ENCODE assay signal across 26 mouse cellular contexts in genomic region chr17:35728821-35729220, GRCm38 (mm10).
"Had no signal": no experiment of that assay in that cellular context is flagged by ENCODE, and none has a peak within 500 bp of the region (broad histone marks: within the 10 kb centered on the region; RNA-seq: fewer than 3 reads in every experiment).

No protein-coding gene starts in this region.

- H3K27me3 ChIP-seq: intestine, embryonic 15.5 days had no signal

- H3K9me3 ChIP-seq: heart, embryonic 10.5 days; heart, embryonic 12.5 days; hindbrain, embryonic 10.5 days; hindbrain, embryonic 12.5 days; intestine, embryonic 15.5 days; kidney, embryonic 15.5 days; limb, embryonic 10.5 days; limb, embryonic 12.5 days; liver, embryonic 13.5 days; liver, embryonic 15.5 days had no signal

- H3K27ac ChIP-seq: heart, embryonic 10.5 days; hindbrain, embryonic 10.5 days; hindbrain, embryonic 12.5 days; hindbrain, embryonic 14.5 days; intestine, embryonic 15.5 days; kidney, embryonic 15.5 days; layer of hippocampus, adult 2 months; left cerebral cortex, adult 2 months; limb, embryonic 10.5 days; limb, embryonic 12.5 days; liver, embryonic 13.5 days; liver, embryonic 15.5 days had no signal

- H3K9ac ChIP-seq: heart, embryonic 12.5 days; hindbrain, embryonic 12.5 days; hindbrain, embryonic 14.5 days; intestine, embryonic 15.5 days; kidney, embryonic 15.5 days; limb, embryonic 12.5 days; liver, embryonic 13.5 days; liver, embryonic 15.5 days; liver, postnatal 0 days had no signal

- H3K4me2 ChIP-seq: heart, embryonic 12.5 days; hindbrain, embryonic 12.5 days; hindbrain, embryonic 14.5 days; intestine, embryonic 15.5 days; kidney, embryonic 15.5 days; limb, embryonic 12.5 days; liver, embryonic 11.5 days; liver, embryonic 13.5 days; liver, embryonic 15.5 days had no signal

- H3K4me1 ChIP-seq: hindbrain, embryonic 12.5 days; limb, embryonic 12.5 days had no signal

- H3K36me3 ChIP-seq: heart, embryonic 10.5 days; heart, embryonic 12.5 days; hindbrain, embryonic 10.5 days; hindbrain, embryonic 12.5 days; intestine, embryonic 15.5 days; kidney, embryonic 15.5 days; limb, embryonic 10.5 days; limb, embryonic 12.5 days; liver, embryonic 13.5 days; liver, embryonic 15.5 days had no signal

- ATAC-seq: hindbrain, embryonic 16.5 days; inflammation-experienced regulatory T-cells, adult 6 months; intestine, embryonic 15.5 days; intestine, postnatal 0 days; liver, postnatal 0 days had no signal

- DNase-seq: gastrocnemius, adult 2 months; gastrocnemius, postnatal 10 days; gastrocnemius, postnatal 25 days; heart, adult 18-20 months; heart, postnatal 10 days; heart, postnatal 4 days; kidney, postnatal 4 days; liver; liver, embryonic 13.5 days; liver, postnatal 0 days had no signal

- H3K4me3 ChIP-seq: gastrocnemius, adult 2 months; heart, embryonic 10.5 days; heart, embryonic 12.5 days; hindbrain, embryonic 10.5 days; hindbrain, embryonic 12.5 days; intestine, embryonic 15.5 days; kidney, embryonic 15.5 days; layer of hippocampus, adult 2 months; left cerebral cortex, adult 2 months; limb, embryonic 10.5 days; limb, embryonic 12.5 days; liver, embryonic 13.5 days; liver, embryonic 15.5 days had no signal
